Mouse (Mus musculus) kidney, adult 2 months (tissue): ENCODE data around the gene Map3k13.

Source experiments
- CTCF ChIP-seq: fragments of 200-500 bp; conservative IDR thresholded peaks from 2 replicates; pipeline ENCODE4 v1.5.1; 2011; ENCODE audit warnings: low read depth, mild to moderate bottlenecking, control low read depth, low read length, moderate library complexity, mixed read lengths; ENCODE audit not compliant: insufficient read depth, insufficient read length
- POLR2A ChIP-seq: fragments of 200-500 bp; IDR thresholded peaks from one replicate; pipeline ENCODE4 v1.6.1; 2011; ENCODE audit warnings: low read depth, low read length, control low read depth

- TF ChIP-seq CTCF = no peak
- TF ChIP-seq POLR2A = no peak
Measured at GRCm38 (mm10) chr16:21789180-21789579, 5.0 kb upstream of the Map3k13 start.
